Mouse (Mus musculus): Measurements from ENCODE around the gene Oxct2a.
"Not testable (repeated sequence)": the region's sequence is repeated elsewhere in the genome, so short reads cannot be mapped to it uniquely, and the experiment has no call there.

Oxct2a gene

DNA sequence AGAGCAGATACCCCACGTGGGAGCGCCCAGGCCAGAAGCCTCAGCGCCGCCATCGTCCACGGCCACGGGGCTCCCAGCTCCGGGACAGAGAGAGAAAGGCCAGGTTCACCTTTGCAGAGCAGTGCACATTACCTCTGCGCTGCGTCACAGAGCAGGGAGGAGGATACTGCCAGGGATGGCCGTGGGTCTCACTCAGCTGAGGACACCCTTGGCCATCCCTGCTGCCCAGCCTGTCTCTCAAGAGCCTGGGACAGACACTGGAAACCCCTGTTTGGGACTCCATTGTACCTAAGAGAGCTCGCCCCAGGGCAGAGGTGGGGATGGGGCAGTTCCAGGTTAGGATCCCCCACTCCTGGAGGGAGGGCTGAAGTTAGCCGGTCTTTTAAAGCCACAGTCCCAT, at the start of gene Oxct2a:
Gene Oxct2a, minus strand, starts transcription at position 101 of the 400 bp plus-strand sequence.
- no peak for DNase-seq (ENCODE audit: low read depth in 2 of 2, low spot score in 2 of 2)

DNA sequence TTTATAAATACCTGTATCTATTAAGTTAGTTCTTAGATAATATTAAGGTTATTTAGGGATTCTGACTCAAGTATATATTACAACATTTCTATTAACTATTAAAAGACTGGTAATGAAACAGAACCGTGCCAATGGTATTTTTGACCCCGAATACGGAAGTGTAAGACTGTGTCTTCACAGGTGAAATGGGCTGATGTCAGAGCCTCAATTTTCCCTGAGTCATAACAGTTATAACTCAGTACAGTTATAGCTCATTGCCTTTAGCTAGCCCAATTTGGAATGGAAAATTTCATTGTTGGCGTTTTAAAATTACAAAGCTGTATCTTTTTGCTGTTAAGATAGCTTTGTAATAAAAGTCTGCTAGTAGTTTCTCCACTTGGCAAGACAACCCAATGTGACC, 40.1 kb upstream of the Oxct2a start:
- DNase-seq (ENCODE audit: low read depth in 2 of 2, low spot score in 2 of 2): no peak

DNA sequence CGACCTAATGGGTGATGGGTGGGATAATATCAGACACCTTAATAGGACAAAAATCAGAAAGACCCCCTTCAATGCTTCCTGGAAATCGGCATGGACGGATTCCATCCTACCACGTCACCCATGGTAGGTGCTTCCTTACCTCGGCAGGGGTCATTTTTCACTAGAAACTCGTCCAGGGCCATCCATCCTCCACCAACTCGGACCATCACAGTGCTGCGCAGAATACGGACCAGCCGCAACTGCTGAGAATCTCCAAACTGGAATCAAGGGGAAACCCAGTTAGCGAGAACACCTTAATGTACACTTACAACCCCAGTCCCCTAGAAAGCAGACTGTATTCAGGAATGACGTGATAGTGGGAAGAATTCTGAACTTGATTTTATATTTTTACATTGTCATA, 37.3 kb upstream of the Oxct2a start:
- no peak for DNase-seq (ENCODE audit: low read depth in 2 of 2, low spot score in 2 of 2)

DNA sequence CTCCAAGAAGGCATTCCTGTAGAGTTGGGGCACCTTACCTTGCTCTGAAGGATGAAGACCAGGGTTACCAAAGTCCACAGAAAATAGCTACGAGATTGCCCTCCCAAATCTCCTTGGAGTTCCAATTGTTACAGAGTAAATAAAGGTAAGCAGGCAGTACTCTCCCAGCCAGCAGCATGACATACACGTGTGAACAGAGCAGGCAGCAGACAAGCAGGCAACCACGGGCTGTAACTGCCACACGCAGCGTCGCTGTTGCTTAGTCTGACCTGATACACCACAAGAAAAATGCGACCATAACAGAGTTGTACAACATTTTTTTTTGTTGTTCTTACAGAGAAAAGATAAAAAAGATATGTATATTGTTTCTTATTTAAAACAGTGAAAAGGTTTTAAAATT, 35.2 kb upstream of the Oxct2a start:
- DNase-seq (ENCODE audit: low read depth in 2 of 2, low spot score in 2 of 2): no peak

DNA sequence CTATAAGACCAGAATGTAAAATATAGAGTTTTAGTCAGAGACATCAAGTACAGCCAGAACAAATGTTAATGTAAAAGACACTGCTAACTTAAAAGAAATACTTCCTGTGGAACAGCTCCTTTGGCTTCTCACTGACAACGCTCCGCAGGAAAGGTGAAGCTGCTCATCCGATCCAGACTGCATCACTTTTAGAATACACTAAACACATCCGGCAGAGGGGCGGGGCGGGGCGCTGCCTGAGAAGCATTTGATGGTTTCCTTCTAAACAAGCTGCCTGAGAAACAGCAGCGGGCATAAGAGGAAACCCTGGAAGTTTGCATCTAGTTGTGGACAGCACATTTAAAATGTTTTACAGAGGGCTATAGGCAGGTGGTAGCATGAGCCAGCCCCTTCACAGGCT, 32.5 kb upstream of the Oxct2a start:
- DNase-seq (ENCODE audit: low read depth in 2 of 2, low spot score in 2 of 2): no peak

DNA sequence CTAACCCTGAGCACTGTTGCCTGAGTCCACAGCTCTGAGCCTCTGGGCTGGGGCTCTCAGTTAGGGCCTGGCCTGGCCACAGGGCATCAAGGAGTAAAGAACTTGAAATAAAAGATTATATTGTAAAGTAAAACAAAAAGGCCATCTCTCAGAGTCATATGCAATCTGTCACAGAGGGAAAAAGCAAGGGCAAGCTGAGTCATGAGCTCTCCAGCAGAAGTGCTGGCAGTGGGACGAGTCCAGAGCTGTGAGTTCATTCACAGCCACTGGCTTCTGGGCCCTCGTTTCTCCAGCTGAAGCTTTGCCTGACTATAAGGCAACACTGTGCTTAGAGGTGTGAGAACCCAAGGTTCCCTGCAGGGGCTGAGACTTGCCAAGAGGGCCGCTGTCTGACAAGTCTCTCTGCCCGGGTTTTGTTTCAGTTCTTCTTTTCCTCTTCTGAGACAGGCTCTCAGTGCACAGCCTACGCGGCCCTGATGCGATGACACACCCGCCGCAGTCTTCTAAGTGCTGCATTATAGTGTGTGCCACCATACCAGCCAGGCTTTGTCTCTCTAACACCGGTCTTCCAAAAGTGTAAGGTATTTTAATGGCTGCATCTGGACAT, 29.9 kb upstream of the Oxct2a start:
- no peak for DNase-seq (ENCODE audit: low read depth in 2 of 2, low spot score in 2 of 2)

DNA sequence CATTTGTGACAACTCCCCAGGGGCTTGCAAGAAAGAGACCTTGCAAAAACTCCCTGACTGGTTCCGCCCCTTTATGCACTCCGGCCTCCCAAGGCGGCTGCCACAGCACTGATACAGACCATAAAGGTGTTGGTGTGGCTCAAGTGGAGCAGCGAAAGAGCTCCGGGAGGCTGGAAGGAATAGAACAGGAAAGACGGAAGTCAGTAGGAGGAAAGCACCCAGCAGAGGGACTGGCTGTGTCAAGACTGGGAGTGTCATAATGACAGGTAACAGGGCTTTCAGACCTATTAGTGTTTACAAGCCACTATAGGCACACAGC, 20.0 kb upstream of the Oxct2a start:
- DNase-seq (ENCODE audit: low read depth in 2 of 2, low spot score in 2 of 2): no peak

DNA sequence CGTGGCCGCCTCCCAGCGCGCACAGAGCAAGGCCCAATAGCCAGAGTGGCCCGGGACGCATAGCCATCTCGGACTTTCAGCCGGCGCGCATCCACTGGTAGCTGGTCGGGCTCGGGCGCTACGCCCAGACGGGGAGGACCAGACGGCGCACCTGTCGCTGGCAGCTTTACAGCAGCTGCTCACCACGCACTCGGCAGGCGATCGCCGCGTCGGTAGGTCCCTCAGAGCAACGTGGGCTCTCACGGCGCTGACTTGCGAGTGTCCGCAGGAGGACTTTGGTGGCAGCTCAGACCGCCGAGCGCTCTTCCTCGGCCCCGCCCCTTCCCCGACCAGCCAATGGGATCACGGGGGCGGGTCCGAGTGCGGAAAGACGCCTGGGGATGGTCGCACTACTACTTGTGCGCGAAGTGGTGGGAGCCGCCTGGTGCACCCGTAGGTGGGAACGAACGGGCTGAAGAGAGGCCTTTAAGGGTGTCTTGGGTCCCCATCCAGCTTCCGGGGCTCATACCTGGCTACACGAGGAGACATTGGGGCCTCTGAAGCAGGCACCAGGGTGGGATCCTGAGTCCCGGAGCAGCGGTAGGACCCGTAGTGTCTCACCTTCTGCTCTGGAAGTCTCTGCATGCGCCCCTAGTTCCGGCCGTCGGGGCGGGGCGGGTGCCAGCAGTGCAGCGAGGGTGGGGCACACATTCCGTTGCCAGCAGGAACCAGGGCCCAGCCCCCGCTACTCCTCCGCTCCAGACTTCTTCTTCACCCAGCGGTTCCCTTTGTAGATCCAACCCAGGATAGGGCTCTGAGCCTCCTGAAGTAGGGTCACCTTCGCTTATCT, 19.4 kb upstream of the Oxct2a start, which contains the start of gene Bmp8a:
Gene Bmp8a, minus strand, starts transcription at position 611 of the 829 bp plus-strand sequence.
- DNase-seq (ENCODE audit: low read depth in 2 of 2, low spot score in 2 of 2): peak; percentile 14 to 32

DNA sequence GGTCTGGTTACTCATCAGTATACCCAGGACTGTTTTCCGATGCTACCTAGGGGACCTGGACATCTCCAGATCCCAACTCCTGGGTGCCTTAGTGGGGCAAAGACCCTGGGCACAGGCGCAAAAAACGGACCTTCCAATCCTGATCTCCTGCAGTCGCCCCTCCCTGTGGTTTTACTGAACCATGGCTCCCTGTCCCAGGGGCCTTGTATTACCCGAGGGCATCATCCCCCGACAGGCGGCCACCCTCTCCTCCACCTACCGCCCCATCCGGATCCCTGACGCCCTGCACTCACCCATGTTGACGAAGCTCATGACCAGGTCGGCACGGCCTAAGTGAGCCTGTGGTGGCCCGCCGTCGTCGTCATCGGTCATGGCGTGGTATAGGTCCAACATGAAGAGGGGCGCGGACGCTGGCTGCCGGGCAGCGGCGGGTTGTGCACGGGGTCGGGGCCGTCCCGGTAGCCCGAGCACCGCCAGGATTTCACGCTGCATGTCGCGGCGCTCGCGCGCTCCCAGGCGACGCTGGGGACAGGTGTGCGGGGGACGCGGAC, 18.7 kb upstream of the Oxct2a start:
- DNase-seq (ENCODE audit: low read depth in 2 of 2, low spot score in 2 of 2): peak in 1 of 2 experiments; percentile 4

DNA sequence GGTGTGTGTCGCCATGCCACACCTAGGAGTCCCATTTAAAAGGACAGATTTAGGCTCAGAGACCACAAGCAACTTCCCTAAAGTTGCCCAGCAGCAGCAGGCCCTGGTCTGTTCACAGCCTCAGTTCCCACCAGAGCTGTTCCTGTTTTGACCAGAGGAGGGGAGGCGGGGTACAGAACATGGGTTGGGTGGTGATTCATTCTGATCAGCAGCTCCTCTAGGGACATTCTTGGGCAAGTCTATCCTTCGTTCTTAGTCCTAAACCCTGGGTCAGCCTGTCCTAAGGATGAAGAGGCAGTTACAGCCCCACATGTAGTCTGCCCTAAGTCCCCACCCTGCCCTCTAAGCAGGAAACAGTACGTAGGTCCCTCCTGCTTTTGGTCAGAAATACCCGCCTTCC, 16.8 kb upstream of the Oxct2a start:
- DNase-seq (ENCODE audit: low read depth in 2 of 2, low spot score in 2 of 2): no peak

DNA sequence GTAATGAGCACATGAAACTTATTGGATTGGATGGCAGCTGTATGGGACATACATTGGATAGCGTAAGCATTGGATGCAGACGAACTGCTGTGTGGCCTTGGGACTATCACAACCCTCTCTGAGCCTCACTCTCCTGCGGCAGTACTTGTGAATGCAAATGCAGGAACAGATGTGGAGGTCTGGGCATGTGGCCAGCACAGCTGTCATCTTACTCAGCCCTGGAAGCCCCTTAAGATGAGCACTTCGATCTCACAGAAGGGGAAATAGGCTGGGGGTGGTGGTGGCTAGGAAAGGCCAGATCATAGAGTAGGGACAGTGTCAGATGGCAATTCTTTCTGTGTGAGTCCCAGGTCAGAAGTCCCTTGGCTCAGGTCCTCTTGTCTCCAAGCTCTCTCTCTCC, 14.3 kb upstream of the Oxct2a start:
- no peak for DNase-seq (ENCODE audit: low read depth in 2 of 2, low spot score in 2 of 2)

DNA sequence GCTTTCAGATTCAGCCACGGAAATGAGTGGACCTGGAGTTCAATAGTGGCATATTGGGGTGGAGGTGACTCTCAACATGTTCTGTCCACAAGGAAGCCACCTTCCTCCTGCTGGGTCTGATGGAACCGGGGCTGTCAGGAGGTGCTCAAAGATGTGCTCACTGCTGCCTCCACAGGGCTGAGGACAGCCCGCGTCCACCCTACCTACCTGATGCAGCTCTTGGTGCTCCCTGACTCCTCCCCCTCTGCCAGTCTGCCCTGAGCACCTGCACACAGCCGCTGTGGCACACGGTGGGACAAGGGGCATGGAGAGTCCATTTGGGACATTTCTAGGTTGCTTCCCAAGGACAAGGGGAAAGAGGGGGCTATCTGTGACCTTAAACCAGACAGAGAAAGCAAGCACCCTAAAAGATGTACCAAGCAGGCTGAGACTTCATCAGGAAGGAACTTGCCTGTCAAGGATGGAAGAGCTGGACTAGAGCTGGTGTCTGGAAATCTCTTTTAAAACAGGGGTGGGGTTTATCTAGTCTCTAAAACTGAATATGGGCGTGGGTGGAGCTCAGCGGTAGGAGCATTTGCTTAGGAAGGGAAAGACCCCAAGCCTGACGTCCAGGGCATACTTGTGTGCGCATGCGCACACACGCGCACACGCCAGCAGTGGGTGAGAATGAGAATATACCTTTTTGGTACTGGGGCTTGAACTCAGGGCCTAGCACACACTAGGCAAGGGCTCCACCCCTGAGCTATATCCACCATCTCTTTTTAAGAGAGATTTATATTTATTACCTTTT, 12.6 kb upstream of the Oxct2a start:
- no peak for DNase-seq (ENCODE audit: low read depth in 2 of 2, low spot score in 2 of 2)

DNA sequence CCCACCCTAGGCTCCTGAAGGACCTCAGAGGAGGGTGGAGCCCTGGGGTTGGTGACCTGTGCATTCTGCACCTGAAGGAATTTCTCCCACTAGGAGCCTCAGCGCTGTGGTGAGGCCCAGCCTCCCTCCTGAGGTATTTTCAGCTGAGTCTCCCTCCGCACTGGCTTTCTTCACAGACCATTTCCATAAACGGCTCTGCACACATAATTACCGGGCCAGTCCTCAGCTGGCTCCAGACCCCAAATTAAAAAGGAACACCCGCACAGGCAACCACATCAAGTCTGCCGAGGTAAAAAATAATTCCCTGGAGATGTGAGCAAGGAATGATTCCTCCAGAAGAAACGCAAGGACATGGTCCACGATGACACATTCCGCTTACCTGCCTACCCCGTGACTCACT, 11.8 kb upstream of the Oxct2a start:
- DNase-seq (ENCODE audit: low read depth in 2 of 2, low spot score in 2 of 2): not testable (repeated sequence)

DNA sequence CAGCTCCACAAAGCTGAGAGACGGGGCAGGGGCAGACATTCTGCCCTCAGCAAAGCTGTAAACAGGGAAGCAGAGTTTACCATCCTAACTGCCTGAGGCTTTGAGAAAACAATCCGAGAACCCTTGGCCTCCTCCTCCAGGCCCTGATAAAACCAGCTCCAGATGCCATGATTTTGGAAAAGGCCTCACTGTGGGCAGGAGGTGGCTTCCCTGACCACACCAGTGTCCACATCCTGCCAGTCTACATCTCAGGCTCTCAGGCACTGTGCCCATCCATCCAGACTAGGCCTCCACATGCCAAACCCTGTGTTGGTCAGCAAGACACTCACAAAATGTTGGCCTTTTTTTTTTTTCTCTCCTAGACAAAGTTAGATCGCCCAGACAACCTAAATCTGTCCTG, 10.7 kb upstream of the Oxct2a start:
- DNase-seq (ENCODE audit: low read depth in 2 of 2, low spot score in 2 of 2): no peak

DNA sequence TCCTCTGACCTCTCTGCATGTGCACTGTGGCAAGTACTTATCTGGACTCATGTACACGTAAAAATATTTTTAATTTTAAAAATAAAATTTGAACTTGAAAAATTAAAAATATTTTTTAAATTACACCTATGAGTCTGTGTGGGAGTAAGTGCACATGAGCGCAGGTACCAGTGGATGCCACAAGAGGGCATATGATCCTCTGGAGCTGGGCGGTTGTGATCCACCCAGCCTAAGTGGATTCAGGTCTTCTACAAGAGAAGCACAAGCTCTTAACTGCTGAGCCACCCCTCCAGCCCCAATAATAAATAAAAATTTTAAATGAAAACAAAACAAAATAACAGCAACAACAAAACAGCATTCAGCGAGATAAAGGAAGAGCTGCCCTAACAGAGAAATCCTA, 9.7 kb upstream of the Oxct2a start:
- DNase-seq (ENCODE audit: low read depth in 2 of 2, low spot score in 2 of 2): no peak

DNA sequence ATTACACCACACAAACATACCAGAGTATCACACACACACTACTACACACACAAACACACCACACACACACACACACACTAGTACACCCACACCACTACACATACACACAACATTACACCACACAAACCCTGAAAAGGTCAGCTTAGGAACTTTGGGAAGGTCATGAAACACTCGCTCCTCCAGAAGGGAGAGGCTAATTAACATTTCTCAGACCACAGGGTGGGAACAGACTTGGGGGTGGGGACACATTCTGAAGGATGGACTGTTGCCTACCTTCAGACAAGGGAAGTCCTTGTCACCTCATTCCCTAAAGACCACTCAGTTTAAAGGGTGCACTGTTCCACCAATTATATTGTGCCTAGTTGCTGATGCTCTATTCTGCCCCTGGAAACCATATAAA, 8.5 kb upstream of the Oxct2a start:
- not testable (repeated sequence) for DNase-seq (ENCODE audit: low read depth in 2 of 2, low spot score in 2 of 2)

DNA sequence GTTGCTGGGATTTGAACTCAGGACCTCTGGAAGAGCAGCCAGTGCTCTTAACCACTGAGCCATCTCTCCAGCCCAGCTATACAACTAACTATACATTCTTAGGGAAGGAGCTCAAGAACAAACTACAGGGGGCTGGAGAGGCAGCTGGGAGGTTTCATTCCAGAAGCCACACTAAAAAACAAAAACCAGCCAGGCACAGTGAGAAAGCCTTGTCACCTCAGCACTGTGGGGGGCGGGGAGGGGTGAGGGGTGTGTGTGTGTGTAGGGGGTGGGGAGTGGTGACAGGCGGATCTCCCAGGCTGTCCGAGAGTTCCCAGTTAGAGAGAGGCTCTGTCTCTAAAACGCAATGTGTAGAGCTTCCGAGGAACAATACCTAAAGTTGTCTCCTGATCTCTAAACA, 7.9 kb upstream of the Oxct2a start:
- no peak for DNase-seq (ENCODE audit: low read depth in 2 of 2, low spot score in 2 of 2)

DNA sequence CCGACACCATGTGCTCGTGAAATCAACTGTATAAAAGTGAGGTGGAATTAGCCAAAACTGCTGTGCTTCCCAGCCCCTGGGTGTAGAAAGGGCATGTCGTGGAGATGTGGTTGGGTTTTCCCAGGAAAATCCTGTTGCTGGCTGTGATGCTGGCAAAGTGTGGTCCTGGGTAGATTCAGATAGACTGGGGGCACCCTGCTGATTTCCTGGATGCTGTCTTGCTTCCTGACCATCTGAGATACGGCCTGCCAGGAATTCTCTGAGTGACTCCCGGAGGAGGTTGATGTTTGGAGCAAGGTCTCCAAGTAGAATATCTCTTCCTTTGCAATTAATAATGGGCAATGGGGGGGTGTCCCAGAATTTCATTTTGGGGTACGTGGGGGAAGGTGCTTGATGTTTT, 5.5 kb upstream of the Oxct2a start:
- no peak for DNase-seq (ENCODE audit: low read depth in 2 of 2, low spot score in 2 of 2)

DNA sequence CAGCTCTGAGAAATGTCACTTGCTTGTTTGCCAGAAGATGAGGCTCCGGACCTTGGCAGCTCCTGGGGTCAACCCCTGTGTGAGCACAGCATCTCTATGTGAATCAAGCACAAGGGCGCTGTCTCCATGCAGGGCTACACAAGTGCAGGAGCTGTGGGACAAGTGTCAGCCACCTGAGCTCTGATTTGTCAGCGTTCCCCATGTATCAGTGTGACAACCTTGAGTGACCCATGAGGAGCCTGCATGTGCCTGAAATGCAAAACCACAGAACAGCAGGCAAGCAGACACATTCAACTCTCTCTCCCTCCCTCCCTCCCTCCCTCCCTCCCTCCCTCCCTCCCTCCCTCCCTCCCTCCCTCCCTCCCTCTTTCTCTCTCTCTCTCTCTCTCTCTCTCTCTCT, 4.2 kb upstream of the Oxct2a start:
- no peak for DNase-seq (ENCODE audit: low read depth in 2 of 2, low spot score in 2 of 2)

DNA sequence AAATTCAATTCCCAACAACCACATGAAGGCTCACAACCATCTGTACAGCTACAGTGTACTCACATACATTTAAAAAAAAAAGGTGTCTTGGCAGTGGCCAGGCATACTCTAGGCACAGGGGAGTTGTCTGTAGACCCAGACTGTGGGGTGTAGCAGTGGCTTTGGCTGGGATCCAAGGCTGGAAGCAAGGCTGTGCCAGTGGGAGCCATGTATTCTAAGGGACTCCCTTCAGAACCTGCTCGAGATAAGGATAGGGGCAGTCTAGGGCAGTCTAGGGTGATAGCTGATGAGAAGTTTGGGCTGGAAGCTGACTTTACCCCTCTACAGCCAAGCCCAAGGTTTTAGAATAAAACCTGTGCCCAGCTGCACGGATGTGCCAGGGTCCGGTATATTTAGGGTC, 2.7 kb upstream of the Oxct2a start:
- DNase-seq (ENCODE audit: low read depth in 2 of 2, low spot score in 2 of 2): no peak

DNA sequence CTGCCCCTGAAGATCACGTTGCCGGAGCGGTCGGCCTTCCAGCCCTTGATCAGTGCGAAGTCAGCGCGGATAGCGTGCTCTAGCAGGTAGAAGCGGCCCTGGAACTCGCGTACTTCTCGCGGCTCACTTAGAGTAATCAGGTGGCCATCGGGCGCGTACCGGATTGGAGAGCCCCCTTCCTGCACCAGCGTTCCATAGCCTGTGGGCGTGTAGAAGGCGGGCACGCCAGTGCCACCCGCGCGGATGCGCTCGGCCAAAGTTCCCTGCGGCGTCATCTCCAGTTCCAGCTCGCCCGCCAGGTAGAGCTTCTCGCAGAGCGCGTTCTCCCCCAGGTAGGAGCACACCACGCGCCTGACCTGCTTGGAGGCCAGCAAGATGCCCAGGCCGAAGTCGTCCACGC, 524 bp downstream of the Oxct2a start:
- DNase-seq (ENCODE audit: low read depth in 2 of 2, low spot score in 2 of 2): not testable (repeated sequence)

DNA sequence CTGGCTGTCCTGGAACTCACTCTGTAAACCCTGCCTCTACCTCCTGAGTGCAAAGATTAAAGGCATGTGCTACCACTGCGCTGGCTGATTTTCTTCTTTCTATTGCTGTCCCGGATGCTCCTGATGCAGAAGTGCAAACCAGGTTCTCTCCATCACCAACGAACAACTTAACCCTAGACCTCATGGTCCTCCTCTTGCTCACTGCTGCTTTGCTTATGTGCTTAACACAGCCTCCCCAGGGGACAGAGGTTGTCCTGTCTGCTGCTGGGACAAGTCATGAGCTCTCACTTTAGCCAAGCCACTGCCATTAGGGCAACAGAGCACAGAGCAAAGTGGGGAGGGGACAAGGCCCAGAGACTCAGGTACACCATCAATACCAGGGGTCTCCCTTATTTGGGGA, 8.9 kb downstream of the Oxct2a start:
- DNase-seq (ENCODE audit: low read depth in 2 of 2, low spot score in 2 of 2): no peak

Data from CD8-positive naive resting alpha-beta T cell, adult 2 months (primary cell).